In the genomic region with DNA sequence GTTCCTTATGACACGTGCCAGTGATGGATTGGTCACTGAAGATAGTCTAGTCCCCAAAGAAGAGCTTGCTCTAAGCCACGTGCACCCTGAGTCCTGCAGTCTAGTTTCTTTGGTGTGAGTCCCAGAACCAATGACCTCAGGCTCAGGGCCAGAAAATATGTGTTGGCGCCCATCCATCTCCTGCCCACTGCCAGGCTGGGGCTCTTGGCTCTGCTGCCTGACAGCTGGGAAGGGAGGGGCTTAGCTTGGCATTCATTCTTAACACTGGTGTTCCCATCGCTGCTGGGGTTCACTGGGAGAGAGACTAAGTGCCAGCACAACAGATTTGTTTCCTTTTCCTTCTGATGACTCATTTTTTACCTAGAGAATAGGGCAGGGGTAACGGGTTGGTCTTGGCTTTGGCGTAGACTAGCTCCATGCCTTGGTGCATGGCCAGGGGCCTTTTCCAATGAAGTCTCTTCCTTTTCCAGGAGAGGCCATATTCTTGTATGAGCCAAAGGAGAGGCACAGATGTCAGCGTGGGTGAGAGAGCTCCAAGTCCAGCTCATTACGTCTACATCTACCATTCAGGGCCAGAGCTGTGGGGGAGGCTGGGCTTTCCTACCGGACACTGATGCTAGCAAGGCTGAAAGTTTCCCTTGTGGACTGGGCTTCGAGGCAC, we compare ENCODE assay signal across 7 mouse cellular contexts.
DNase-seq lines count a peak whose midpoint lies in the region.

No protein-coding gene starts in this region.

- DNase-seq in right cerebral cortex, adult 18-20 months = peak; percentile 48
- no peak for DNase-seq in right cerebral cortex, postnatal 25 days
- DNase-seq in cerebellum, adult 11 months = peak; percentile 92
- peak; percentile 50 to 70 for DNase-seq in gastrocnemius, postnatal 36 days
- DNase-seq in layer of hippocampus, postnatal 10 days (ENCODE audit: low spot score in 2 of 2) = peak; percentile 82
- peak; percentile 50 for DNase-seq in ovary, postnatal 14 days (ENCODE audit: low spot score)
- no peak for DNase-seq in spleen, adult 18-20 months

- intact Hi-C loops in gastrocnemius, postnatal 36 days (cut with DNase I) = loop anchor here (5.0 kb wide), 1 partner anchor 63 kb away; no protein-coding TSS in a partner anchor

Comparison
In these comparisons a context has a peak if more than half of its experiments do, and no peak if none do; other contexts are left out.
1. DNase-seq: peak in right cerebral cortex, adult 18-20 months (single experiment), cerebellum, adult 11 months (single experiment), gastrocnemius, postnatal 36 days (2 of 2), layer of hippocampus, postnatal 10 days (2 of 2) and ovary, postnatal 14 days (single experiment); none in right cerebral cortex, postnatal 25 days (single experiment) and spleen, adult 18-20 months (0 of 2).